Mouse (Mus musculus): Measurements from ENCODE around the gene Ube2d1.

Gene Ube2d1

GRCm38 (mm10) chr10:71215996-71216395 lies 69.1 kb downstream of the Ube2d1 start:
- DNase-seq: no peak
